Mouse (Mus musculus): Measurements from ENCODE around the gene Mavs.

DNA sequence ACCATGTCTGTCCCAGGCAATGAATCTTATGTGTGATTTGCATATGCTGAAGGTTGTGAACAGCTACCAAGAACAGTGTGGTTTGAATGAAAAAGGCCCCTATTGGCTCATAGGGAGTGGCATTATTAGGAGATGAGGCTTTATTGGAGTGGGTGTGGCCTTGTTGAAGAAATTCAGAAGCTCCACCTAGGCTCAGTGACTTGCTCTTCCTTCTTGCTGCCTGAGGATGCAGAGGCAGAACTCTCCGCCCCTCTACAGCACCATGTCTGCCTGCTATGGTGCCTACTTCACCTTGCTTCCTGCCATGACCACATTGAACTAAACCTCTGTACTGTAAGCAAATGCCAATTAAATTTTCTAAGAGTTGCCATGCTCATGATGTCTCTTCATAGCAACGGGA, 1.3 kb upstream of the Mavs start:
- no peak for TF ChIP-seq CTCF (conservative IDR thresholded peaks at IDR 0.05; ENCODE audit: low read length)
- TF ChIP-seq POU5F1 (IDR thresholded peaks at IDR 0.05; ENCODE audit: borderline replicate concordance, low read length): no peak
- no peak for TF ChIP-seq NANOG (IDR thresholded peaks at IDR 0.05; ENCODE audit: borderline replicate concordance, low read length)
